Mouse (Mus musculus) splenic B cell, adult 2 months (primary cell): ENCODE results near the gene Mark3.

Experiments
- DNase-seq: peaks from one replicate; pipeline ENCODE4 v3.0.0-alpha.2; 2011; ENCODE audit warnings: low read depth, low spot score
- H3K27me3 ChIP-seq: 2 replicates; pipeline ENCODE4 v1.6.1; 2012; ENCODE audit warnings: mild to moderate bottlenecking, low read length, moderate library complexity, mixed read lengths; ENCODE audit not compliant: control insufficient read depth, poor library complexity, insufficient read depth, severe bottlenecking
- H3K36me3 ChIP-seq: 2 replicates; pipeline ENCODE4 v1.6.1; 2012; ENCODE audit warnings: mild to moderate bottlenecking, low read length, moderate library complexity, mixed read lengths; ENCODE audit not compliant: control insufficient read depth, poor library complexity, insufficient read depth, severe bottlenecking

Mark3 gene

DNA sequence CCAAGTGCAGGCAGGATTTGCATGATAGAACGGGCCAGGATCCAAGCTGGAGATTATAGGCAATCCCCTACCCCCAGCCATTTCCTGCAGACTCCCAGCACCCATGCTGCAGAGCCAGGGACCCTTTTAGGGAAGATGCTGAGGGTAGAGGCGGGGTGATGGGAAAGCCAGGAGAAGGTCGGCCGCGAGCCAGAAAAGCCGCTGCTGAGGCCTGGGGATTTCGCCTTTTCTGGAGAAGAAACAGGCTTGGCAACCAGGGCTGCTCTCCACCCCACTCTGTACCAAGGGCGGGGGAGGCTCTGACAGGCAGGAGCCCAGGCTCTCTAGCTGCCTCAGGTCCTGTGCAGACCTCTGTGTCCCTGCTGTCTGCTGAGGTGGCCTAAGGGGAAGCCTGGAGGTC lies 107.0 kb downstream of the Mark3 start:
- no peak for DNase-seq
- no peaks in the 10 kb centered on the region; the same call in 1 of the 2 replicates for H3K36me3 ChIP-seq

GRCm38 (mm10) chr12:111682003-111682402 lies 107.7 kb downstream of the Mark3 start:
- DNase-seq: no peak
- Histone ChIP-seq H3K27me3 (no peaks in the 10 kb centered on the region), H3K36me3 (no peaks in the 10 kb centered on the region; the same call in 1 of the 2 replicates)

More for the DNA sequence above, 107.0 kb downstream of the Mark3 start:
- H3K27me3 ChIP-seq: no peaks in the 10 kb centered on the region

- no peaks in the 10 kb centered on the region; the same call in 1 of the 2 replicates for H3K36me3 ChIP-seq
- H3K27me3 ChIP-seq: no peaks in the 10 kb centered on the region
- no peak for DNase-seq
These were observed 108.5 kb downstream of the Mark3 start for GRCm38 (mm10) chr12:111682806-111683205.

- H3K36me3 ChIP-seq: no peaks in the 10 kb centered on the region; the same call in 1 of the 2 replicates
- no peaks in the 10 kb centered on the region for H3K27me3 ChIP-seq
- no peak for DNase-seq
These were observed 112.1 kb downstream of the Mark3 start for GRCm38 (mm10) chr12:111686390-111686789.

DNA sequence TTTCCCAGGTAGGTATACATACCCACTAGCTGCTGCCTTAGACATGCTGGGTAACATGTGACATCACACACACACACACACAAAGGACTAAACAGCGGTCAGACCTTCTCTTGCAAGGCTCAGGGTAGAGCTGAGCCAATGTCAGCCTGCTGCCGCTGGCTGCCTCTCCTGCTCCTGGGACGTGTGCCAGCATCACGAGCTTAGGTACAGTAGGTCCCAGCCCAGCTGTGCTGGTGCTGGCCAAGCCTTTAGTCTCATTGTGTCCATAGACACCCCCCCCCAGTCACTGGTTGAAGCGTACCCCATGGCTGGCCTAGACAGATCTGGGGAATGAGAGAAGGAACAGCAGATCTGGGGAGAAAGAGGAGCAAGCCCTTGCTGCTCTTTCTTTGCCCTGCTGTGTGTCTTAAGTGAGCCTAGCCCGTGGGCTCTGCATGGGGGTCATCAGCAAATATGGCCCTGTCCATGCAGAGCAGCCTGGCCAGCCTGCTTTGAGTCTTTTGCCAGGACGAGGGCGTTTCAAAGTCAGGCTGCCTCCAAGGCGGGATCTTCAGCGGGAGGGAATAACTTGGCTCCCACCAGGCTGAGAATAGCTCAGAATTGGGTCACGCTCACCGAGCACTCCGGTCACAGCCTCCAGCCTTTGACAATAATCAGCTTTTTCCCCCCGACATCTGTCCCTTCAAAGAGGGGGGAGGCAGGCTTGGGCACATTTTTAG lies 113.2 kb downstream of the Mark3 start:
- no peaks in the 10 kb centered on the region; the same call in 1 of the 2 replicates for H3K36me3 ChIP-seq
- H3K27me3 ChIP-seq: no peaks in the 10 kb centered on the region
- no peak for DNase-seq

DNA sequence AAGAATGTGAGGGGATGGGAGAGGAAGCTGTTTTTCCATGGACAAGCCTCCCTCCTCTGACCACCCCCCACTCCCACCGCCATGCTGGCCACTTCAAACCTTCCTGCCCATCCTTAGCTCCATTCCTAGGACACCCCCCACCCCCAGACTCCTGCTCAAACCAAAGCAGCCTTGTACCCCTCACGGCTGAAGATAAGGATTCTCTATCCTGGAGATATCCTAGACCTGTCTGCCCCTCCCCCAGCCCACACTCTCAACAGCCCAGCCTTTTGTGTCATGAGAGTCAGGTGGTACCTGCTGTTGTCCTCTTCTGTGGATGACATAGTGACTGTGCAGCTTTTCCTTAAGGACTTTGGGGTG lies 113.7 kb downstream of the Mark3 start:
- DNase-seq: no peak
- Histone ChIP-seq H3K36me3 (no peaks in the 10 kb centered on the region; the same call in 1 of the 2 replicates), H3K27me3 (no peaks in the 10 kb centered on the region)

DNA sequence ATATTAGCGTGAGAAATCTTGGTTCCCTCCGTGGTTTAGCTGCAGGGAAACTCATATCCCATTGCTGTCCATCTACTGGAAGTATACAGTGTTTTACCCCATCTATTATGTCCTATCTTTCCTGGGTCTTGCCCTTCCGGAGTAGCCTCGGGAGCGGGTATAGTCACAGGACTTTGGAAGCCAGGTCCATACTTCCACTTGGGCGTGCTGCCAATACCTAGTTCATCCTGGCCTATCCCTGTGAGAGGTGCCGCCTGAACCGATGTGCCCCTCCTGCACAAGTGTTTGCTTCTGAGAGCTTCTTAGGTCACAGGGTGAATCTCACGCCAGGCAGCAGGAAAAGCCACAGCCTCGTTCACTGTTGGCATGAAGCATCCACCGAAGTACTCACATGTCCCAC lies 115.1 kb downstream of the Mark3 start:
- DNase-seq: no peak
- no peaks in the 10 kb centered on the region for H3K27me3 ChIP-seq

GRCm38 (mm10) chr12:111691346-111691872 lies 117.1 kb downstream of the Mark3 start:
- H3K27me3 ChIP-seq: no peaks in the 10 kb centered on the region
- DNase-seq: no peak
- no peaks in the 10 kb centered on the region for H3K36me3 ChIP-seq

More for the DNA sequence above, 115.1 kb downstream of the Mark3 start:
- no peaks in the 10 kb centered on the region for H3K36me3 ChIP-seq

- no peaks in the 10 kb centered on the region for H3K27me3 ChIP-seq
- no peak for DNase-seq
- H3K36me3 ChIP-seq: no peaks in the 10 kb centered on the region
These were observed 118.6 kb downstream of the Mark3 start for GRCm38 (mm10) chr12:111692899-111693298.

GRCm38 (mm10) chr12:111693341-111694270 lies 119.3 kb downstream of the Mark3 start:
- Histone ChIP-seq H3K36me3 (no peaks in the 10 kb centered on the region), H3K27me3 (no peaks in the 10 kb centered on the region)
- no peak for DNase-seq

DNA sequence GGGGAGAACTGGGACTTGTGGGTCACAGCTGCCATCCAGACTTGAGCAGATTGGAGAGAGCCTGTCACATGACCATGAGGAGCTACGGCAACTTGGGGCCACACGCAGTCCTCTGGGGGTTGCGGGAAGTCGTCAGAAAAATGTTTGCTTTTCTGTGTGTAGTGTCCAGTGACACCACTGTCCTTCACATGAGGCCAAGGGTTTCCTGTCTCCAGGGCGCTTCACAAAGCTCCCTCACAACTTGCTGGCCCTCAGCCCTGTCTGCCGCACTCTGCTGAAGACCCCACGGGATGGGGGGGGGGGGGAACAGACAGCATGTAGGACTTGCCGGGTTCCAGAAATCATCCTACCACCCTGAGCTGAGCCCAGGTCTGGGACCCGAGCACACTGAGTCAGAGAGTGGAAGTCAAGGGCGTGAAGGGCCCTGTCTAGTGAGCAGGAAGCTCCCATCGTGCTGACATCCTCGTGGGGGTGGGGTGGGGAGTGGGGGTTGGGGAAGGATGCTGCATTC lies 120.0 kb downstream of the Mark3 start:
- no peaks in the 10 kb centered on the region for H3K36me3 ChIP-seq
- no peak for DNase-seq
- H3K27me3 ChIP-seq: no peaks in the 10 kb centered on the region

- Histone ChIP-seq H3K27me3 (no peaks in the 10 kb centered on the region), H3K36me3 (no peaks in the 10 kb centered on the region)
- DNase-seq: no peak
These were observed 120.8 kb downstream of the Mark3 start for GRCm38 (mm10) chr12:111694880-111695804.

- peak; percentile 79 for DNase-seq
- Histone ChIP-seq H3K27me3 (no peaks in the 10 kb centered on the region), H3K36me3 (no peaks in the 10 kb centered on the region)
These were observed 121.9 kb downstream of the Mark3 start for GRCm38 (mm10) chr12:111696239-111696638.

DNA sequence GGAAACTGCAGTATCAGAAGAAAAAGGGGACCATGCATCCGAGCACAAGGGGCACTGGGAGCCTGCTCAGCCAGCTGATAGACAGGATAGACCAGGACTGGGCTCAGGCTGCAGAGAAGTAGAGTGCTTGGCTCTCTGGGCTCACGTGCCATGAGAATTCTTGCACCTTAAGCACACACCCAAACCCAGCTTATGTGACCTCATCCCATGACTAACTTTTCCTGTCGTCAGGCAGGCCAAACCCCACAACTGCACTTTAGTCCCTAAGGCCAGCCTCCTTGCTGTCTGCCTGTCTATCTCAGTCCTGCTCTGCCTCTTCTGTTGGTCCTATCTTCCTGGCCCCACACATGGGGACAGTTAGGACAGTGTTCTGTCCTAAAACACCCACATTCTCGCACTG lies 123.4 kb downstream of the Mark3 start:
- H3K36me3 ChIP-seq: no peaks in the 10 kb centered on the region
- H3K27me3 ChIP-seq: no peaks in the 10 kb centered on the region
- DNase-seq: no peak
